Mouse (Mus musculus) forebrain, embryonic 11.5 days (tissue): ENCODE measurements around the gene Gm9913. TPM values are rescaled to one million over a fixed set of nuclear protein-coding genes. Genes with fewer than 3 reads are reported as not detected.

Source experiments
- ATAC-seq: fragments of 200-750 bp; cut with Nextera tagmentation; replicated peaks from 2 replicates; pipeline ENCODE4 v1.8.0; 2017; ENCODE audit warnings: moderate TSS enrichment; ENCODE audit not compliant: low FRiP score
- DNase-seq: peaks from one replicate; pipeline ENCODE4 v3.0.0-alpha.2; 2017; ENCODE audit warnings: low spot score
- H3K27ac ChIP-seq: fragments of 300-500 bp; sonication (generic); 2 replicates; pipeline ENCODE4 v1.5.1; 2014; ENCODE audit warnings: low read depth, low read length
- H3K27me3 ChIP-seq: fragments of 300-500 bp; sonication (generic); 2 replicates; pipeline ENCODE4 v1.6.1; 2014; ENCODE audit warnings: mild to moderate bottlenecking, low read length, mixed read lengths; ENCODE audit not compliant: control insufficient read depth, insufficient read depth
- H3K36me3 ChIP-seq: fragments of 300-500 bp; sonication (generic); 2 replicates; pipeline ENCODE4 v1.6.1; 2014; ENCODE audit warnings: mild to moderate bottlenecking, low read length, moderate library complexity, mixed read lengths; ENCODE audit not compliant: control insufficient read depth, insufficient read depth
- H3K4me1 ChIP-seq: fragments of 300-500 bp; sonication (generic); replicated peaks from 2 replicates; pipeline ENCODE4 v1.6.1; 2014; ENCODE audit warnings: low read length, mixed read lengths; ENCODE audit not compliant: control insufficient read depth, insufficient read depth
- H3K4me2 ChIP-seq: fragments of 300-500 bp; sonication (generic); 2 replicates; pipeline ENCODE4 v1.6.1; 2014; ENCODE audit warnings: low read depth, mild to moderate bottlenecking, low read length, moderate library complexity, mixed read lengths; ENCODE audit not compliant: severe bottlenecking
- H3K4me3 ChIP-seq: fragments of 300-500 bp; sonication (generic); 2 replicates; pipeline ENCODE4 v1.5.1; 2014; ENCODE audit warnings: low read depth, low read length
- H3K9ac ChIP-seq: fragments of 300-500 bp; sonication (generic); 2 replicates; pipeline ENCODE4 v1.6.1; 2014; ENCODE audit warnings: low read length
- H3K9me3 ChIP-seq: fragments of 300-500 bp; sonication (generic); 2 replicates; pipeline ENCODE4 v1.6.1; 2016; ENCODE audit warnings: low read length, mixed read lengths; ENCODE audit not compliant: control insufficient read depth
- WGBS: fragments of 180-500 bp; shearing (Covaris S2); extraction: QIAGEN DNeasy Blood & Tissue Kit; methylation state at CpG from one replicate; pipeline ENCODE4 v1.1.7; 2014; 5-methylcytosine and 5-hydroxymethylcytosine counted together
- polyA plus RNA-seq: library from polyadenylated mRNA; unstranded; fragments of >200 nt; fragmentation: Nextera tagmentation; extraction: Ambion mirVana; gene quantifications from 2 replicates; pipeline ENCODE4 v1.2.1, GENCODE M21; 2014

The Gm9913 gene
- polyA plus RNA-seq, 1 experiment from 2014 or later = 0.27 TPM

DNA sequence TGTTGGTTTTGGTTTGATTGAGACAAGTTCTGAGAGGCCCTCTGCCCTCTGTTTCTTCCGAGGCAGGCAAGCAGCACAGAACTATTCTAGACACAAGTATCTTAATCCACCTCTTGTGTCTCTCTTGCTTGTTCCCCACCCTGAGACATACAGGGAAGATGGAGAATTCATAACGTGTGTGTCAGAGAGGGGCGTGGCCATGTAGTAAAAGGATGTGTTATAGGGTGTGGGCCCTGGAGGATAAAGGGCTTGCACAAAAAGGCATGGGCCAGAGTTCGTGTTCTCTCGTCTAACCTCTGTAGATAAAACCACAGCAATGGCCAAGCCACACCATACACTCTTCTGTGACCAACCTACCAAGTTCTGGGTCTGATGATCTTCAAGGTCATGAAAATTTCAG, 21.7 kb downstream of the Gm9913 start:
- Histone ChIP-seq H3K9me3 (no peaks in the 10 kb centered on the region), H3K27ac (no peak overlapping the region), H3K4me2 (no peak overlapping the region), H3K4me3 (no peak overlapping the region), H3K4me1 (no peaks in the 10 kb centered on the region), H3K36me3 (no peaks in the 10 kb centered on the region), H3K27me3 (no peaks in the 10 kb centered on the region), H3K9ac (no peak overlapping the region)
- DNase-seq (no peak), ATAC-seq (no peak)
- 85% methylated on average over 5 of the region's 5 CpGs for WGBS

DNA sequence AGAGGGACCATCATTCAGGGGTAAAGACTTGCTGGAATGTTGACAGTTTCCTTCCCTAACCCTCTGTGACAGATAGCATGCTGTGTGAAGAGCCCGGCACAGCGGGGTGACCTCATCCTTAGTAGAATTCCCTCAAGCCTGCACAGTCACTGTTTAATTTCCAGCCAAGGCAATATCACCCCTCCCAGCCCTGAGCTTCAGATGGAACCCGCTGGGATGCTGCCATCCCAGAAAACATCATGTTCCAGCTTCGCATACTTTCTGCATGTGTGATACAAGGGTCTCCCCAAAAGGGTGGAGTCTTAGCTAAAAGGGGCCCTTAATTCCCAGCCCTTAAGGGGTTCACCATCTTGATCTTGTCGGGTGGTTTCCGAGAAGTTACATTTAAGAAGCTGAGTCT, 25.8 kb downstream of the Gm9913 start:
- no peak overlapping the region for H3K9ac ChIP-seq
- no peak overlapping the region for H3K4me3 ChIP-seq
- DNase-seq (no peak), ATAC-seq (no peak)
- H3K9me3 ChIP-seq = no peaks in the 10 kb centered on the region
- no peak overlapping the region for H3K4me2 ChIP-seq
- no peaks in the 10 kb centered on the region for H3K4me1 ChIP-seq
- no peaks in the 10 kb centered on the region for H3K27me3 ChIP-seq
- WGBS = 89% methylated on average over 6 of the region's 6 CpGs
- no peaks in the 10 kb centered on the region for H3K36me3 ChIP-seq
- H3K27ac ChIP-seq = no peak overlapping the region

GRCm38 (mm10) chr2:125539640-125540039, 34.8 kb downstream of the Gm9913 start:
- no peak overlapping the region for H3K4me3 ChIP-seq
- no peaks in the 10 kb centered on the region for H3K36me3 ChIP-seq
- WGBS = 86% methylated on average over 3 of the region's 3 CpGs
- H3K9me3 ChIP-seq = no peaks in the 10 kb centered on the region
- no peak overlapping the region for H3K27ac ChIP-seq
- H3K27me3 ChIP-seq = no peaks in the 10 kb centered on the region
- ATAC-seq = no peak
- no peaks in the 10 kb centered on the region for H3K4me1 ChIP-seq
- no peak overlapping the region for H3K9ac ChIP-seq
- H3K4me2 ChIP-seq = no peak overlapping the region
- no peak for DNase-seq

GRCm38 (mm10) chr2:125540579-125540978, 35.7 kb downstream of the Gm9913 start:
- no peak overlapping the region for H3K4me3 ChIP-seq
- no peaks in the 10 kb centered on the region for H3K36me3 ChIP-seq
- H3K9me3 ChIP-seq = no peaks in the 10 kb centered on the region
- H3K4me1 ChIP-seq = no peaks in the 10 kb centered on the region
- no peaks in the 10 kb centered on the region for H3K27me3 ChIP-seq
- no peak for DNase-seq
- no peak overlapping the region for H3K27ac ChIP-seq
- no peak overlapping the region for H3K4me2 ChIP-seq
- no peak for ATAC-seq
- WGBS = 90% methylated on average over 7 of the region's 7 CpGs
- H3K9ac ChIP-seq = no peak overlapping the region

DNA sequence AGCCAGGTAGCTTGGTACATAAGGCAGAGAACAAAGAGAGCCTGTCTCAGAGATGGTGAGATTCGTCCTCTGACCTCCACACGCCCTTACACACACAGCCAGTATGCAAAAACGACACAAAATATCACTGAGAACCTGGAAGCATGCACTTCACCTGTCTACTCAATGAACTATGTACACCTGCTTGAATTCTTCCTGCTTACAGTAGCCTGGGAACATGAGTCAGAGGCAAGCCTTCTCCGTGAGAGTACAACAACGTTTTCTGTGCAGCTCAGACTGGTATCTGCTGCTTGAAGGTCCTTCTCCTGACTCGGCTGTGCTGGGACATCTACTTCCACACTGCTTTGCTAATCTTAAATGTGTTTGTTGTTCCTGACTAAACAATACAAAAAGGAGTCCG, 36.6 kb downstream of the Gm9913 start:
- no peak overlapping the region for H3K4me3 ChIP-seq
- H3K4me2 ChIP-seq = no peak overlapping the region
- H3K27ac ChIP-seq = no peak overlapping the region
- no peaks in the 10 kb centered on the region for H3K36me3 ChIP-seq
- no peak overlapping the region for H3K9ac ChIP-seq
- no peak for ATAC-seq
- no peaks in the 10 kb centered on the region for H3K9me3 ChIP-seq
- DNase-seq = no peak
- H3K27me3 ChIP-seq = no peaks in the 10 kb centered on the region
- H3K4me1 ChIP-seq = no peaks in the 10 kb centered on the region
- 84% methylated on average over 7 of the region's 7 CpGs for WGBS

- 76% methylated on average over 1 of the region's 1 CpGs for WGBS
- no peak overlapping the region for H3K4me2 ChIP-seq
- no peaks in the 10 kb centered on the region for H3K9me3 ChIP-seq
- H3K4me1 ChIP-seq = no peaks in the 10 kb centered on the region
- ATAC-seq = no peak
- no peak overlapping the region for H3K9ac ChIP-seq
- DNase-seq = no peak
- H3K4me3 ChIP-seq = no peak overlapping the region
- no peaks in the 10 kb centered on the region for H3K27me3 ChIP-seq
- H3K36me3 ChIP-seq = no peaks in the 10 kb centered on the region
- H3K27ac ChIP-seq = no peak overlapping the region
These were observed 38.8 kb downstream of the Gm9913 start for GRCm38 (mm10) chr2:125543646-125544045.

- DNase-seq (no peak), ATAC-seq (no peak)
- Histone ChIP-seq H3K27me3 (no peaks in the 10 kb centered on the region), H3K9me3 (no peaks in the 10 kb centered on the region), H3K27ac (no peak overlapping the region), H3K4me1 (no peaks in the 10 kb centered on the region), H3K36me3 (no peaks in the 10 kb centered on the region), H3K4me2 (no peak overlapping the region), H3K4me3 (no peak overlapping the region), H3K9ac (no peak overlapping the region)
- WGBS = 89% methylated on average over 3 of the region's 3 CpGs
These were observed 40.1 kb downstream of the Gm9913 start for GRCm38 (mm10) chr2:125544986-125545385.

DNA sequence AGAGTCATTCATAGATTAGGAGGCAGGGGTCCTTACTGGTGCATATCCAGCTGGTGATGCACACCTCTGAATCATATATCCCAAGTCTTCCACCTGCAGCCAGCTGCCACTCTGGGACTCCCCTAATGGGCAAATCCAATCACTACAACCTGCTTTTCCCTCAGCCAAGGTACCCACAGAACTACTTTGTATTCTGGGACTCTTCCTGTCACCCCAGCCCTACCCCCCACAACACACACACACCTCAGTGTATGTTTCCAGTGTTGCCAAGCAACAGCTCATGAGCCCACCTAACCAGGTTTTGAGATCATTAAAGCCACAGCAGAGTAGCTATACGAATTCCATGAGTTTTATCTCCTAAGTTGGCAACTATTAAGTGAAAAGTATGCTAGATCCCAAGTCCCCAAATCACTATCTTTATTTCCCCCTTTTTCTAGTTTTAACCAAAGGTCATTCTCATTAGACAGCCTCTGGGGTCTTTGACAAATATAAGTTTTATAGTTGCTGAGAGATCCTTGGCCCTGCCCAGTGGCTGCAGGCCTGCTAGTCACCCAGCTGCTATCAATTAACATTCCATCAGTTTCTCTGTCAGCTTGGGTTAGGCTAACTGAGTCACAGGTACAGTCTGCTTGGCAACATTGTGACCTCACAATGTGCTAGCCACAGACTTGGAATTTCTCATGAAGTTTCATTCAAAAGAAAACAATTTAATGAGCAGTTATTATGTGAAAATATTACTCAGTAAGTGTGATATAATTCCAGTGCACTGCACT, 44.1 kb downstream of the Gm9913 start:
- WGBS = 68% methylated on average over 1 of the region's 1 CpGs
- H3K9me3 ChIP-seq = no peaks in the 10 kb centered on the region
- no peak overlapping the region for H3K4me3 ChIP-seq
- H3K27ac ChIP-seq = no peak overlapping the region
- no peak overlapping the region for H3K9ac ChIP-seq
- DNase-seq = no peak
- ATAC-seq = no peak
- H3K36me3 ChIP-seq = no peaks in the 10 kb centered on the region
- H3K4me2 ChIP-seq = no peak overlapping the region
- H3K27me3 ChIP-seq = no peaks in the 10 kb centered on the region
- H3K4me1 ChIP-seq = no peaks in the 10 kb centered on the region

DNA sequence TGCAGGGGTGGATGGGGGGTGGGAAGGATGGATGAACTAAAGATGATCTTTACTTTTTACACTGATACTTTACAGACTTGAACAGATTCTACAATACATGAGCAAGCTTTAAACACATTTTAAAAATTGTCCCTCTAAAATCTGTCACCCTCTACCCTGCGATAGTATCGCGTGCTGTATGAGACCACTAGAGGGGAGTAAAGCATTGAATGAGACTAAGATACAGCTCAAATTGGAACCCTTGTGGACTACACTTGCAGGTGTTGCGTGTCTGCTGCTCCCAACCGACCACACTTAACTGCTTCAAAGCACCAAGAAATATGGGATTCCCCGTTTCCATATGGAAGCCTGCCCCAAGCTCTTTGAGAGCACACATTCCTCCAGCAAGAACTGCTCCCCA, 50.9 kb downstream of the Gm9913 start:
- 77% methylated on average over 6 of the region's 6 CpGs for WGBS
- H3K36me3 ChIP-seq = no peaks in the 10 kb centered on the region
- H3K27ac ChIP-seq = no peak overlapping the region
- no peaks in the 10 kb centered on the region for H3K4me1 ChIP-seq
- ATAC-seq (no peak), DNase-seq (no peak)
- H3K4me3 ChIP-seq = no peak overlapping the region
- H3K9ac ChIP-seq = no peak overlapping the region
- no peaks in the 10 kb centered on the region for H3K27me3 ChIP-seq
- H3K4me2 ChIP-seq = no peak overlapping the region
- H3K9me3 ChIP-seq = no peaks in the 10 kb centered on the region
